Mouse (Mus musculus): ENCODE measurements around the gene Akap1. TPM values are rescaled to one million over a fixed set of nuclear protein-coding genes. Genes with fewer than 3 reads are reported as not detected.

Gene Akap1
- total RNA-seq, 2 experiments from 2014 or later, result 1.8 to 2.3 TPM

- ATAC-seq (ENCODE audit: poor library complexity, severe bottlenecking), result no peak
These were observed 16.9 kb downstream of the Akap1 start for GRCm38 (mm10) chr11:88847281-88848006.

- ATAC-seq (ENCODE audit: poor library complexity, severe bottlenecking), result no peak
These were observed 20.0 kb downstream of the Akap1 start for GRCm38 (mm10) chr11:88844384-88844783.

- no peak for ATAC-seq (ENCODE audit: poor library complexity, severe bottlenecking)
These were observed 21.1 kb downstream of the Akap1 start for GRCm38 (mm10) chr11:88843305-88843704.

GRCm38 (mm10) chr11:88842315-88842975 is 21.9 kb downstream of the Akap1 start:
- no peak for ATAC-seq (ENCODE audit: poor library complexity, severe bottlenecking)

GRCm38 (mm10) chr11:88841406-88841805 is 23.0 kb downstream of the Akap1 start:
- no peak for ATAC-seq (ENCODE audit: poor library complexity, severe bottlenecking)

GRCm38 (mm10) chr11:88840724-88841350 is 23.5 kb downstream of the Akap1 start:
- ATAC-seq (ENCODE audit: poor library complexity, severe bottlenecking), result no peak

- no peak for ATAC-seq (ENCODE audit: poor library complexity, severe bottlenecking)
These were observed 24.1 kb downstream of the Akap1 start for GRCm38 (mm10) chr11:88840292-88840691.

- no peak for ATAC-seq (ENCODE audit: poor library complexity, severe bottlenecking)
These were observed 25.0 kb downstream of the Akap1 start for GRCm38 (mm10) chr11:88839379-88839778.

- ATAC-seq (ENCODE audit: poor library complexity, severe bottlenecking), result no peak
These were observed 25.8 kb downstream of the Akap1 start for GRCm38 (mm10) chr11:88838630-88839029.

GRCm38 (mm10) chr11:88834606-88835005 is 29.8 kb downstream of the Akap1 start:
- ATAC-seq (ENCODE audit: poor library complexity, severe bottlenecking), result no peak

- ATAC-seq (ENCODE audit: poor library complexity, severe bottlenecking), result no peak
These were observed 30.3 kb downstream of the Akap1 start for GRCm38 (mm10) chr11:88834134-88834533.

- no peak for ATAC-seq (ENCODE audit: poor library complexity, severe bottlenecking)
These were observed 31.3 kb downstream of the Akap1 start for GRCm38 (mm10) chr11:88833099-88833498.

GRCm38 (mm10) chr11:88830257-88830804 is 34.1 kb downstream of the Akap1 start:
- peak; percentile 57 for ATAC-seq (ENCODE audit: poor library complexity, severe bottlenecking)

GRCm38 (mm10) chr11:88828528-88828927 is 35.9 kb downstream of the Akap1 start:
- no peak for ATAC-seq (ENCODE audit: poor library complexity, severe bottlenecking)

GRCm38 (mm10) chr11:88825909-88826308 is 38.5 kb downstream of the Akap1 start:
- ATAC-seq (ENCODE audit: poor library complexity, severe bottlenecking), result no peak

- peak; percentile 72 for ATAC-seq (ENCODE audit: poor library complexity, severe bottlenecking)
These were observed 41.4 kb downstream of the Akap1 start for GRCm38 (mm10) chr11:88822991-88823390.

GRCm38 (mm10) chr11:88822526-88822925 is 41.9 kb downstream of the Akap1 start:
- ATAC-seq (ENCODE audit: poor library complexity, severe bottlenecking), result no peak

- ATAC-seq (ENCODE audit: poor library complexity, severe bottlenecking), result no peak
These were observed 43.4 kb downstream of the Akap1 start for GRCm38 (mm10) chr11:88820742-88821576.

- no peak for ATAC-seq (ENCODE audit: poor library complexity, severe bottlenecking)
These were observed 44.1 kb downstream of the Akap1 start for GRCm38 (mm10) chr11:88820253-88820652.

- ATAC-seq (ENCODE audit: poor library complexity, severe bottlenecking), result no peak
These were observed 47.3 kb downstream of the Akap1 start for GRCm38 (mm10) chr11:88817061-88817460.
